Mouse (Mus musculus) retina, adult 2 months (tissue): ENCODE measurements at regions not wholly inside any gene's neighbourhood (a gene's known extent, or its start where the extent isn't known, plus 50 kb on each side); places are given as distances from the start of the nearest gene placed in this dataset.
A peak's percentile ranks its signal among the peaks of the same experiment; 100 is the strongest.

Source experiments
- DNase-seq: peaks from one replicate; pipeline ENCODE4 v3.0.0-alpha.2; 2012; ENCODE audit warnings: low read depth, low spot score

DNA sequence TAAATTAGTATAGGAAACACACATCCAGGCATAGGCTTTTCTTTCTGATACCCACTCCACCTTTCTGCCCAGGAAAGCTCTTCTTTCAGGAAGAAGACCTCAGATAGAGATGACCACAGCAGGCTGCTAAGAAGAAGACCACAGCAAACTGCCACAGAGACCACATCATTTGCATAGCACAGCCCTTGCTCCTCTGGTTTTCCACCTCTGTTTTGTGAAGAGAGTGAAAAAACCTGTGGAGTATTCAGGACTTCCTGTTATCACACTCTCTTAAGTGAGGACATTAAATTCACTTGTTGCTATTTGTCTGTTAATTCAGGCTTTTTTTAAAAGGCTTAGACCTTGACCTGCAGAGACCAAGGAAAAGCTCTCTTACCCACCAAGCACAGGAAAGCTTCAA, 294.7 kb upstream of the Rnaseh2b start:
- no peak for DNase-seq

DNA sequence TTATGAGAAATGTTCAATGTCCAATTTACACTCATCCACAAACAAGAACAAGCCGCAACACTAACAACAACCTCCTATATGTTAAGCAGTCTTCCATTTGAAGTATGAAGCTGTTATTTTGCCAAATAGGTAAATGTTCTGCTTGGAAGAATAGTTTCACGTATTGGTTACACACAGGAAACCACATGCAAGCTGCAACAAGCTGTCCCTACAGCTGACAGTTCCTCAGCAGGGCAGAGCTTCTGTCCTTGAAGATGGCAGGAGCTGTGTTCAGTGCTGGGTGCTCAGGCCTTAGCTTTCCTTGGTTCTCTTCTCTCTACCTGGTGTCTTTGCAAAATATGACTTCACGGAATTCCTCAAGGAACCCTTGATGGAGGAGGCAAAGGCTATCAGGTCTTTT, 294.1 kb upstream of the Rnaseh2b start:
- no peak for DNase-seq

DNA sequence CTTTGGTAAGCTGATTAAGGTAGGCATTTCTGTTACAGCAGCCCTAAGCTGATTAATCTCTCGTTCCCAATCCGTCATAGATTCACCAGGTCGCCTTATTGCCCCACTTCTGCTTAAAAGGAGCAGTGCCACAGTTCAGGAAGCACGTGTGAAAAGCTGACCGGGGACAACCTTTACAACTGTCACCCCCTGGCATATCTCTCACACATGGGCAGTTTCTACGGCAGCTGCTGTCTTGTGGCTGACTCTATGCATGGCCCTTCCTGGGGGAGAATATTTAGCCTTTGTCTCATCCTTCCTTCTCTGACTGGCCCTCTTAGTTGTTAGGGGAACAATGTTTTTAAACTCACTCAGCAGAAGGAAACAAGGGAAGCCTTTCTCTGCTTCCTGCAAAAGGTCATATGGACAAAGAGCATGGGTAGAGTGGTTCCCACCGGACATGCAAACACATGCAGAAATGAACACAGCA, 290.9 kb upstream of the Rnaseh2b start:
- peak; percentile 56 for DNase-seq

DNA sequence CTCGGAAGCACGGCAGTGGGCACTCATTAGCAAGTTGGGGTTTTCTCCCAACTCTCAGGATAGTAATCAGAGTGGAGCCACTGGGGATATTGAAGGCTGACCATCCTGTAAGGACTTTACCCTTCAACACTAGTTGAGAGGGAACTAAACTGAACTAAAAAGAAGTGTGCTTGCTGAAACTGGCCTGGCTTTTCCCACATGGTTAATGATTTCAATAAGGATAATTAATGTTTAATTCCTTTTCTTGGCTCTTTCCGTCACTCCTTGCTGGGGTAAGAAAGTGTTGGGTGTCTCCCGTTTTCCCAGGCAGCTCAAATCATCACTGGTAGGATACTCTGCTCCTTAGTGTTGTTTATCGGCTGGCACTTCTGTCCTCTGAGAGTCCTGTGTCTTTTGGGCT, 290.3 kb upstream of the Rnaseh2b start:
- no peak for DNase-seq

DNA sequence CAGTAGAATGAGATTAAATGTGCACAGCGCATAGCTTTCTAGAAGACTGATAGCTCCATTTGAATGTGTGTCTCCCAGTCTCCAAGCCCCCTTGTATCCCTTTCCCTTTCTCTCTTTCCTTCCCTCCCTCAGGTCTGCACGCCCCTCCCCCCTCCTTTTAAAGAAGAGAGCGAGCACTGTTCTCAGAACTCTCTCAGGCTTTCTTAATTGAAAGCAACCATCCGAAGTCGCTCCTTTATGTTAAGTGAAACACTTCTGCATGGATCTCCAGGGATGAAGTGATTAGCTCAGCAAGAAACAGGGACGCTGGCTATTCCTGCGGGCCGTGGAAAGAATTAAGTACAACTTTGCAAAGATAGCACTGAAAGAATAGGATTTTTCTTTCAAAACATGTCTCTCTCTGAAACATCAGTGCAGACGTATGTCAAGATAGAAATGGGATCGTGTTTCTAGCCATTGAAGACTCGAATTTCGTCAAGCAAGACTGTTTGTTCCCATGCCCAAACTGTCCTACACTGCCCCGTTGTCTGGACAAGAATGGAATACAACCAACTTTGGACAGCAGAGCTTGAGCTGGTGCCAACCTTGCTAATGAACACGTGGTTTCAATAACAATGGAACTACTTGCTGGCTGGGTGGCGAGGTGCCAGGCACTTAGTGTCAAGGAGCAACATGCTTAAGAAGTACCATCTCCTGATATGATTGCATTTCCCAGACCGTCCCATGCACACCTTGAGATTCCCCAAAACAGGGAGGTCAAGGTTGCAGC, 289.2 kb upstream of the Rnaseh2b start:
- DNase-seq, result no peak

DNA sequence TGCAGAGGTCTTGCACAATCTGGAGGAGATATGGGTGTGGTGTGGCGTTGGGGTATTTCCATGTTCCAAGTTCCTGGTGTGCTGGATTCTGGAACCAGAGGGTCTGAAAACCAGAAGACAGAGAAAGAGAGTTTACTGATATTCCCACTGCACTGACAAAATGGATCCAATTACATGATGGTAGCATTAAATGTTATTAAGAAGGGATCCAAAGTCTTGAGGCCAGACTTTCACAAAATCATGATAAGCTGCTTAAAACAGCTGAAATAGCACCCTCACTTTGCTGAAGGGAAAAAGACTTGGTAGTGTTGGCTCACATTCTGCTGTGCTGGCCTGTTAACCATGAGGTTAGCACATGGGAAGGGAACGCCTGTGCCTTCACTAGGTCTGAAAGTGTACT, 288.6 kb upstream of the Rnaseh2b start:
- DNase-seq, result no peak

DNA sequence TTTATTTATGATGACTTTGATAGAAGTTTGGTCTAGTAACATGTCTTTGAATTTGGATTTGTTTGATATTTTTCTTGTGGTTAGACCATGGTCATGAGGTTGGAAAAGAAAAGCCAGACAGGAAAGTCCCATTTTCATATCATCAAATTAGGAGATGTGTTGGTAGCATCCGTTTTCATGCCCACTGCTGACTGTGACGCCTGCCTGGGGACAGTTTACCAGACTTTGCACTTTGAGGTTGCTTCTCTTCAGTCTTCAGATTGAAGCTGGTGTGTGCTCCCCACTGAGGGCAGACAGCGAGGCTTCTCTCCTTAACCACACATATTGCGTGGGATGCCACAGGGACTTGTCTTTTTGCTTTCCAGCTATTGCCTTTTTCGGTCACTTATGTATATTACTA, 283.7 kb upstream of the Rnaseh2b start:
- no peak for DNase-seq

DNA sequence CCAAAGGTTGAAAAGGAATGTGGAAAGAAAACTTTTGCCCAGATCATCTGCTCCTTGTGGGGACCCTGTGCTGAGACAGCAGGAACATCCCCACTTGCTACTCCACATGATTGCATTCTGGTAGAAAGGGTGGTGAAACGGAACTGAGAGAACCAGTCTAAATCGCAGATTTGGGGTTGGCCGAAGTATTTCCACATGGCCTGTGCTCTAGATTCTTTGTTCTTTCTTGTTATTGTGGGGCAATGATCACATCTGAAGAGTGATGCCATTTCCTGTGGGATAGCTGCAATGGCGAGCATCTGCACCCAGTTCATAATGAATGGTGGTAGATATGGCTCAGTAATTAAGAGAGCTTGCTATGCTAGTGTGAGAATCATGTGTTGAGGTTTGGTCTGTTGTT, 273.6 kb upstream of the Rnaseh2b start:
- no peak for DNase-seq

DNA sequence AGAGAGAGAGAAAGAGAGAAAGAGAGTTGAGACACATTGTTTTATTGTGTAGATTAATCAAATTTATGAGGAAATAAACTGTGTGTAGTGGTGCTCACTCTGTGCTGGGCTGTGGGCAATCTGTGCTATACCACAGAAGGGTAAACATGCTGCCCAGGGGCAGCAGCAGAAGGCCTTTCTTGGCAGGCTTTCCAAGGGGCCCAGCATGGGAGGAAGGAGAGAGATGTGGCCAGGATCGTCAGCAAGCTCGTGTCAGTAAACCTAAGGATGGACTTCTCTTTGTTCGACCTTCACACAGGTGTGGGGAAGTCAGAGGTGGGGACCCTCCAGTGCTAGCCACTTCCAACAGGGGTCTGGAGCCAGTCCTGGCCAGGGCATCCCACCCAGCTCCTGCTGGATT, 271.4 kb upstream of the Rnaseh2b start:
- no peak for DNase-seq

DNA sequence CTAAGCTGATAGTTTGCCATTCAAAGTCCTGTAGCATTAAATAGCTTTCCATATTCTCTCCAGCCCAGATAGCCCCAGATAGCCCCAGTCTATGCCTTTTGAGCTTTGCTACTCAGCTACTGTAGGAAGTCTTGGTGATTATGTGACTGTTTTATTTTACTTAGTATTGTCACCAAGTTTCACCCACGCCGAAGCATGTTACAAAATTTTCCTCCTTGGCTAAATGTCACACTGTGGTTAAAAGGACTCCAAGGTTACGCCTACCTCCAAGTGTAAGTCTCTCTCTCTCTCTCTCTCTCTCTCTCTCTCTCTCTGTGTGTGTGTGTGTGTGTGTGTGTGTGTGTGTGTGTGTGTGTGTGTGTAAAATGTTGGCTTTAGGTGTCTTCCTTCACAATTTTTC, 270.2 kb upstream of the Rnaseh2b start:
- DNase-seq, result no peak

DNA sequence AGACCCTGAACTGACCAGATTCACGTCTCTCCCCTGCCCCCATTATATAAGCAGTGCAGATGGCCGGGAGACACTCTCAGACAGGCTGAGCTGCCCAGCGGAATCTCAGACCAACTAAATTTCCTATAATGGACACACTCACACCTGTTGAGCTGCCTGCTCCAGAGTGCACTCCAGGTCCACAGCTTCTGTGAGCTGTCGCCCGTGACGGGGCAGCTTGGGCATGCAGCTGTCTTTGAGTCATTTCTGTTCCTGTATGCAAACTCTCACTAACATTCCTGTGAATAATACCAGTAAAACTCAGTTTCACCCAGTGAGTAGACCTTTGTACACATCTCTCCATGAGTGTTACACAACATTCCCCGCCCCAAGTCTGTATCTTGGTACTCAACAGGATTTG, 269.4 kb upstream of the Rnaseh2b start:
- no peak for DNase-seq

DNA sequence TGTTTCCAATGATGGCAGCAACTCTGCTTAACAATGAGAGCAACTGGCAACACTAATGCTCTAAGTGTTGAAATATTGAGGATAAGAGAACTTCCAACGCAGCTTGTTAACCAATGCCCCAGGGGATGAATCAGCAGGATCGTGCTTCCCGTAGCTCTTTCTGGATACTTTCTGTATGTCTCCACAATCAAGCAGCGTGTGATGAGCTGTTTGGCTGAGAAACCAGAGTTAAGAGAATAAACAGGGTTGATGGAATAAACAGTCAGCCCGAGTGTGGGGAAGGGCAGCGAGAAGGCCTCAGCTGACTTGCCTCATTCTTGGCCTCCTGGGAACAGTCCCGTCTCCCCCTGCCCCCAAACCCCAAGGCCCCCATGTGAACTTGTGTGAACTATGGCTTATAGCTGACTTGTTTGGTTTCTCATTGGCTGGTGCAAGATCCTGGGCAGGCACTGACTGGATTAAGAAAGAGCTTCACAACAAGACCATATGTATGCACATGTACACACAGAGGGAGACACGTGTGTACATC, 264.6 kb upstream of the Rnaseh2b start:
- no peak for DNase-seq

DNA sequence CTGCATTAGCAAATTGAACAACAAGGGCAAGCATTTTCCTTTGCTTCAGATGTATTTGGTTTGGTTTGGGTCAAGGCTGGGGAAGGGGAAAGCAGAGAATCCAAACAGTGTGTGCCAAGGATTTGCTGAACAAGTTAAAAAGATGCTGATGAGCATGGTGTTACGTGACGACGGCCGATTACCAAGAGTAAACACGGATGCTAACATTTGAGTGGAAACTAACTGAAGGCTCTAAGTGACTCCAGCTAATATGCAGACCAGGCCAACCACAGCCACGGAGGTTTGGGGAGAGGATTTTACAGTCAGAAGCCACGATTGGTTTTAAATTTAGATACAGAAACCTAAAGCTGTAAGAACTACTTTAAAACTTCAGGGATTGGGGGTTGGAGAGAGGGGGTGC, 262.3 kb upstream of the Rnaseh2b start:
- no peak for DNase-seq

DNA sequence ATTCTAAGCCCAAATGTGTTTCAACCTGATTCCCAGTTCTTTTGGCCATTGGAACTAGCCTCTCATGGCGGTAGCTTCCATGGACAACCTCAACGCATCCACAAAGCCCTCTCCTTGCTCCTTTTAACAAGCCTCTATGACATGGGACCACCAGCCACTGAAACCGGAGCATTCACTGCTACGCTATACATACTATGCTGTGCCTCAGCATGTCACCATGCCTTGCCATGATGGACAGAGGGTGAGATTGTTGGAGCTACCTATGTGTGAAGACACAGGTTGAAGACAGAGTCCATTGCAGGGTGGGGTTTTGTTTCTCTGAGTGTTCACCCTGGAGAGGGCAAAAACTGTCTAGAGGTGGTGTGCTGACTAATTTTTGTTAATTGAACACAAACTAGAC, 258.7 kb upstream of the Rnaseh2b start:
- no peak for DNase-seq

DNA sequence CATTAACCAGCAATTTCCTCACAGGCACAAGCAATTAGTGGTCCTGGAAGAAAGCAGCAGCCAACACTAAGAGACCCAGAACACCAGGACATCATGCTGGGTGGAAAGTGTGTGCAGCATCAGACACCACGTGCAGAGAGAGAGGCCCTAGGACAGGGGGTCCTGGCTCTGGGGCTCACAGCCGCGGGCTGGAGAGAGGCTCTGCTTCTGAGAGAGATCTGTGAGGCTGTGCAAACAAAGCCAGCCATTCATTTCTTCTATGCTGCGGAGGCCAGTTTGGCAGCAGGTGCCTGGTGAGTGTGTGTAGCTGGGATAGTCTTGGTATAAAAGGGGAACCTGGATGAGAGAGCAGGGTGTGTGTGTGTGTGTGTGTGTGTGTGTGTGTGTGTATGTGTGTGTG, 257.7 kb upstream of the Rnaseh2b start:
- DNase-seq, result no peak

DNA sequence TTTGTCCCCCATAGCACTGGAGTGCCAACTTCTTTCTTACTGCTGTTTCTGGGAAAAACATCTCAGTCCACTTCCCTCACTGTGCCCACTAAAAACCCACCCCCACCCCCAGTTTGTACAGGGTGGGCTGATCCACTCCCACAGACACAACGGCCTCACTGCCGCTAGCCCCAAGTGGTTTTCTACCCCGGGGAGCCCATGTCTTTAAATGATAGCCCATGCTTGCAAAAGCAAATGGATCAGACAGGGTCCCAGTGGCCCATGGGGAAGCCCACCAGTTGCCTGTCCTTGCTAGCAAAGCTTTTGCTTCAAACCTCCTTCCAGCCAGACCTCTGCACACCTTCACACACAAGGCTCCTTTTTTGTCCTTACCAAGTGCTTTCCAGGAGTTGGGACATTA, 257.0 kb upstream of the Rnaseh2b start:
- DNase-seq, result no peak

DNA sequence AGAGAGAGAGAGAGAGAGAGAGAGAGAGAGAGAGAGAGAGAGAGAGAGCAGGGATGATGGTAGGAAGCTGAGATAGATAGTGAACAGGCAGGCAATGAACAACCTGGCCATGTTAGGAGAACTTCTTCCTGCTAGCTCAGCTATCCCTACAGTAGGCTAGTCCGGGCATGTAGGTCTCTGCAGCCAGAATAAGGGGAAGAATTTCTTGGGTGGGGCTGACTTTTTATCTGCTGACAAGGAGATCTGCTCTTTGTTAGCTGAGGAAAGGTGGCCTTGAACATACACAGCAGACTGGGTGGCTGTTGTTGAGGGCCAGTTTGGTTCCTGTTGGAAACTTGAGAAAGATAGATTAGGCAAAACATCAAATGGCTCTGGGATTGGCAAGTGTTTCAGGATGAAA, 254.9 kb upstream of the Rnaseh2b start:
- no peak for DNase-seq

DNA sequence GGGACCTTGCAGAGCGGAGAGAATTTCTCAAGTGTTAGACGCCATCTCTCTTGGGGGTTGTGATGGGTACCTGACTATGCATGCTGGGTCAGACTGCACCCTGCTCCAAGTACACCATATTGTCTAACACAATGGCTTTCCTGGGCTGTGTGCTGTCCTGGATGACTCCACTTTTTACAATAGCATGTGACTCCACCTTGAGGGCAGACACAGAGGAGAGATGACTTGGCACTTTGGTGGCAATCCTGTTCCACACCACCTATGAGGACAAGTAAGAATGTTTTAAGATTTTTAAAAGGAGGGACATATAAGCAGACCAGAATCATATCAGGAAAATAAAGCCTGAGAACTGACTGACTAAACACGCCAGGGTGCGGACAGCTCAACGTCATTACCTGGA, 254.5 kb upstream of the Rnaseh2b start:
- DNase-seq, result no peak

DNA sequence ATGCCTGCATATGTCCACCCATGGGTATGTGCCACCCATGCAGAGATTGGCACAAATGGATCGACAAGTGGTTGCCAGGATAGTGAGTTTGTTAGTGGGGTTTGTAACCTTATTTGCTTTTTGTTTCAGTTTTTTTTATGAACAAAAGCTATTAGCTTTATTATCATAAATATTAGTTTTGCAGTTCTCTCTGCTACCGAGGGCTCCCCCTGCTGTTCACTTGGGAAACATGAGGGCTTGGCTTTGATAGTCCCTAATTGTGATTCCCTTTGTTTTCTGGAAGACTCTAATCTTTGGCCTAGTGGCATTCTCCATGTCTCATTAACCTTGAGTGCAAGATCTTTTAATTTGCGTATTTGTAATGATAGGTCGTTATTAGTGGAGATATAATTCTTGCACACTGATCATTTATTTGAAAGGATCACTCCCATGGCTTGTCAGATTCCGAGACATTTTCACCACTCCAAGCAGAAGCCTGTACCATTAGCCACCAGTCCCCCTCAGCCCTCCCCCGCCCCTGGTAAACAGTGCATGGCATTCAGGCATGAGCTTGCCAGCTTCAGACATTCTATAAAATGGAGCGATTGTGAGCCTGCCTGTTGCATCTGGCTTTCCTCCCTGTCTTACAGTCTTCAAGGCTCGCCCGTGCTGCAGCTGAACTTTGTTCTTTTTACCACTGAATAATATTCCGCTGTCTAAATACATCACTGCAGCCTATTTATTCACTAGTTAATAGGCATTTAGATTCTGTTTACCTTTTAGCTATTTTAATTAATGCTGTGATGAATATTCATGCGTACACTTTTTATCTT, 249.9 kb upstream of the Rnaseh2b start:
- DNase-seq, result peak; percentile 41

DNA sequence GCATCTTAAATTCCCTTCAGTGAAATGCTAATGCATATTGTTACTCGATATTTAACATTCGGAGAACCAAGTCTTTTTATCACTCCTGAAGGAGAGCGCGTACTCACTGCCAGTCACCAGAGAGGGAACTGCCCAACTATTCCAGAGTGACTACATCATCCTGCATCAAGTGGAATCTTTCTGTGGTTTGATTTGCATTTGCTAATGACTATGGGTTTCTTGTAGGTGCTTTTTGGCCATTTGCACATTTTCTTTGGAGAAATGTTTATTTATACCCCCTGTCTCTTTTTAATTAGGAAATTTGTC, 249.3 kb upstream of the Rnaseh2b start:
- DNase-seq, result no peak

DNA sequence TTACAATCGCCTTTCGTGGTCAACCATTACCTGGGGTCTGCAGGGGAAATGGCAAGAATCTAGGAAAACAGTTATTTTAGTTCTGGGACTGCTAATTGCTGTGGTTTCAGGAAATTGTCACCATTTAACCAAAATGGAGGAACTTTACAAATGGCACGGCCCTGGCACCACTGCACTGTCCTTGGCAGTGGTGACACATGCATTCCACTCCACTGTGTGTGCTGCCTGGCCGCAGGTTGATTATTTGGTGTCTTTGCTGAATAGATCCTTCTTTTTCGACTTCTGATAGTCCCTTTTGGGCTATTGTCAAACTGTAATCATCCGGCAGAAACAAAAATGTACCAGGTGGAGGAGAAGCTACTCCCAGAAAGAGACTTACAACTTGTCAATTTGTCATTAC, 241.4 kb upstream of the Rnaseh2b start:
- no peak for DNase-seq

DNA sequence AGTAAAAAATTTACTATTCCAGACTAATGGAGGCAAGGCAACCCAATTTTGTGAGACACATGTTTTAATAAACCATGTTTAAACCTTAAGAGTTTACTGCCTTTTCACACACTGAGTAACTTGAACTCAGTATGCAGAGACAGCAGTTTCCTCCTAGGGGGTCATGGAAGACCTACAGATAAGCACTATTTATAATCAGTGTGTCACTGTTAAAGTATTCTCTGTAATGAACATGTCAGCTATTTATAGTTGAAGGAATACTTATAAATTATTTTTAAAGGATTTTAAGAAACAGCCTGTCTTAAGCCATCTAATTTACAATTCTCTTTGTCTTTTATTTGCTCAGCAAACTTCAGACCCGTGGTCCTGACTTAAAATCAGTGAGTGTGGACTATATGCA, 240.5 kb upstream of the Rnaseh2b start:
- no peak for DNase-seq

DNA sequence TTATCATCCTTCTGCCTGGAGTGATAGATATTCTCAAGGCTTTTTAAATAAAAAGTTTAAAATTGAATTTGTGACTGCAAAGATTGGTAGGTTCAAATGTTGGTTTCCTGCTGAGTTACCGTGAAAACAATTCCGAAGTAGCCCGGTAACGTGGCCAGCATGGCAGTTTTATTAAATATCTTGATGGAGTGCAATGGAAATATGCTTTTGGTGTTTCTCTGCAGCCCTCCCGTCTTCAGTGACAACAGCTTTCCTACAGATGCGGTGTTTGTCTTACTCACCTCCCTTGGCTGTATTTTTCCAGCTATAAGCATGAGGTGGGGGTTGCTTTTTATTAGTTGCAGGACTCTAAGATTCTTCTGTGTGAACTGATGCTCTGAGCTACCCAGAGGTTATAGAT, 239.4 kb upstream of the Rnaseh2b start:
- DNase-seq, result no peak
